Mouse (Mus musculus) v-Abl transformed pro-B cells (cell line): ENCODE measurements around the gene Mmp23.

Experiments
- in situ Hi-C, 2 experiments: fragments of 400-800 bp; cut with MboI; formaldehyde crosslinking; loops; one replicate each; pipeline ENCODE4 v1.15.1; 2025; ENCODE audit not compliant: unreplicated experiment in 2 of 2

Gene Mmp23

DNA sequence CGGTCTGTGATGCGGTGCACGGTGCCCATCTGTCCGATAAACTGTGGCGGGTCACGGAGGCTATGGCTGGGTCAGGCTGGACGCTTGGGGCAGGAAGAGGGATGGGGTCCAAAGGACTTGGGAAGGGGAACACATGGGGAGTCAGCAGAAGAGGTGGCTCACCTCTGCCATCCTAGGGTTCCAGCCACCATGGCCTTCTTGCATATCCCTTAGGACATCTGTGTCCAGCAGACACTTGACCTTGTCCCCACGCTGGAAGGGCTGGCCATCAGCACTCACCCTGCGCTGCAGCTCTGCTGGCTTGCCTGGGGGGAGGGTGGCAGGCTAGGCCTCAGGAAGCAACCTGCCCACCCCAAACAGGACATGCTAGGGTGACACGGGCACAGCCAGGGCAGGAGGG is 5.8 kb upstream of the Mmp23 start:
- in situ Hi-C loops, result loop anchor here in 1 of 2 experiments (5.0 kb wide), 1 partner anchor 38 kb away; no protein-coding TSS in a partner anchor

GRCm38 (mm10) chr4:155656214-155656751 is 3.1 kb upstream of the Mmp23 start:
- in situ Hi-C loops, result loop anchor here in 1 of 2 experiments (5.0 kb wide), 1 partner anchor 41 kb away; no protein-coding TSS in a partner anchor

DNA sequence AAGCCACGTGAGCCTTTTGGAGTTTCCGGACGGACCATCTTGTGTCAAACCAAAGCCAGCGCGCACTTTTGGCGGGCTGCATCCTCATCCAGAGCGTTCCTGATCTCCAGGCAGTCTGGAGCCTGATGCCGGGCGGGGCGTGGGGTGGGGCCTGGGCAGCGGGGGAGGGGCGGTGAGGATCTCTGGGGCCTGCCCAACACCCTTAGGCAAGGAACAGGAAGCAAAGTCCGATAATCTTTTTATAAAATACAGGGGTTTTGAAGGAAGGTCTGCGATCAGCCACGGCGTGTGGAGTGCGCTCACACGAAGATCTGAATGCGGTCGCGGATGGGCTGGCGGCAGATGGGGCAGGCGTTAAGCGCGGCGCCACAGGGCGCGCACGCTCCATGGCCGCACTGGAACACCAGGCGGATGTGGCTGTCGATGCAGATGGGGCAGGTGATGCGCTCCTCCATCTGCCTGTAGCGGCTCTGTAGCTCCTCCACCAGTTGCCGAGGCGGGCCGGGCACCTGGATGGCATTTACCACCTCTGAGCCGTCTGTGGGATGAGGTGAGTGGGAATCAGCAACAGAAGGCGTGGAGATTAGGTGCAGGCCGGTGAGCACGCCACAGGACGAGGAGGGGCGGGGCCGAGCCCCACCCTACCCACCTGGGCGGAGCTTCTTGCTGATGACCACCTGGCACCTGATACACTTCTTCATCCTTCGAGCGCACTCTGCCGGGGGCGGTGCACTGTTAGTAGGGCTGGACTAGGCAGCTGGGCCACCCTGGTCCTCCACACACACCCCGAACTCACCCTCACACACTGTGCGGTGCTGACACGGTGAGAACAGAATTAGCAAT is 1.5 kb upstream of the Mmp23 start:
- in situ Hi-C loops, result loop anchor here in 1 of 2 experiments (5.0 kb wide), 1 partner anchor 43 kb away; no protein-coding TSS in a partner anchor

GRCm38 (mm10) chr4:155654183-155654455 is 935 bp upstream of the Mmp23 start:
- in situ Hi-C loops, result no loop called here

- in situ Hi-C loops, result no loop called here
Observed at GRCm38 (mm10) chr4:155653451-155654182, 433 bp upstream of the Mmp23 start.

DNA sequence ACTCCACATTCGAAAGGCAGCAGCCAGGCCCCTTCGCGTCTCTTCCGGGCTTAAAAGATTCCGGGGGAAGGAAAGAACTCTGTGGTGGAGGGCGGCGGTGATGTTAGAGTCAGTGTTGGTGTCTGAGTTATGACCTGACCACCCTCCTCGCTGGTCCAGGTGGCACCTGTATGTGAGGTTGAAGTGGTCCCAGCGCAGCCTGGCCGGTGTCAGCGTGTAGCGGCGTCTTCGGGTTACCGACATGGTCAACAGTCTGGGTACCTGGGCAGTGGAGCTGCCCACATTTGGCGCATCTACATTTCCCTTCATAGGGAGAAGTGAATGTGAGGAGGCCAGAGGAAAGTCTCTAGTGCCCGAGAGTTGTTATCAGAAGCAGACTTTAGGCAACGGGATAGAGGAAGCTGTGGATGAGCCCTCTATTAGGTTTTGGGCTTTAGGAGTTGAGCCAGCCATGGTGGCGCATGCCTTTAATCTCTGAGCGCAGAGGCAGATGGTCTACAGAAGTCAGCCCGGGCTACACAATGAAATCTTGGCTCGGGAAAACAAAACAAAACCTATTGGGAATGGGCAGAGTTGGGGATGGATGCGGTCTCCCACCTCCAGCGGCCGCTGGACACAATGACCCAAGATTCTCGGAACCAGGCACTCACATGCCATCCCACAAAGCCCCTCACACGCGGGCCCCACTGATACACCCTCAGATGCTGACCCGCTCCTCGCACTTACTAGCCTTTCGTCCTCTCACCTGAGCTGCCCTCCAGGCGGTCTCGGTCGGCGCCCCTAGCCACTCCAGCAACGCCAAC is 700 bp downstream of the Mmp23 start:
- in situ Hi-C loops, result no loop called here

GRCm38 (mm10) chr4:155651553-155652269 is 1.5 kb downstream of the Mmp23 start:
- in situ Hi-C loops, result no loop called here

- in situ Hi-C loops, result loop anchor here (5.0 to 10.0 kb wide), 2 partner anchors 118 to 125 kb away; partner anchors contain the start of gene Vwa1 (in 1 of the 2)
Observed at GRCm38 (mm10) chr4:155649355-155649754, 3.8 kb downstream of the Mmp23 start.

DNA sequence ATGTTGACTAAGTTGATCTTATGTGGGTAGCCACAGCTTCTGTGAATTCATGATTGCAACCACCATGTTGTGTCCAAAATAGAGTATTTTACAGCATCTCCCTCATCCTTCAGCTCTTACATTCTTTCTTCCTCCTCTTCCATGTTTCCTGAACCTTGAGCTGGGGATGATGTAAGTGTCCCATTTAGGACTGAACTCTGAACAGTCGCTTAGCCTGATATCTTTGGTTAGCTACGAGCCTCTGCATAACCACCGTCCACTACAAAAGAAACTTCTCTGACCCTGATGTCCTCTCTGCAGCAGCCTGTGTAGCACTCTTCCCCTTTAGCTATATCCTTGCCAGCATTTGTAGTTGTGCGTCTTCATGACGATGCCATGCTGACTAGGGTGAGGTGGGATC is 7.5 kb downstream of the Mmp23 start:
- in situ Hi-C loops, result loop anchor here (5.0 to 10.0 kb wide), 2 partner anchors 122 to 129 kb away; partner anchors contain the start of gene Vwa1 (in 1 of the 2)

- in situ Hi-C loops, result loop anchor here (5.0 to 10.0 kb wide), 2 partner anchors 122 to 129 kb away; partner anchors contain the start of gene Vwa1 (in 1 of the 2)
Observed at GRCm38 (mm10) chr4:155645308-155645707, 7.9 kb downstream of the Mmp23 start, which contains the start of gene Gm10563. TSS of gene Gm10563 (minus strand) at chr4:155645408.

- in situ Hi-C loops, result loop anchor here in 1 of 2 experiments (10.0 kb wide), 1 partner anchor 131 kb away; the partner anchor contains the start of gene Vwa1
Observed at GRCm38 (mm10) chr4:155643531-155643930, 9.7 kb downstream of the Mmp23 start.

GRCm38 (mm10) chr4:155635766-155636499 is 17.3 kb downstream of the Mmp23 start:
- in situ Hi-C loops, result no loop called here

DNA sequence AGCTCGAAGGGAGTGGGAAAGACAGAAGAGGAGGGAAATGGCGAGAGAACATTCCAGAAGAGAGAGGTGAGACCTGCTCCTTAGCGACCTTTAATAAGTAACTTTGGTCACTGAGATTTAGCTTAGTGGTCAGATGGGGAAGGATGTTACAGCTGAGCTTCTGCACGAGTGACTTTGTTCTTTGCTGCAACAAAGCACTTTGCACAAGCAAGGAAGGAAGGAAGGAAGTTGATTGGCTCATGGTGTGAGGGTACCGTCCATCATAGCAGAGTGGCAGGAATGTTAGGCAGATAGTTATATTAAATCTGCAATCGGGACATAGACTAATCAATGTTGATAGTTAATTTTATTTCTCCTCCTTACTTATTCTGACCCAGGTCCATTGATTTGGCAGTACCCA is 22.9 kb downstream of the Mmp23 start:
- in situ Hi-C loops, result no loop called here

- in situ Hi-C loops, result no loop called here
Observed at GRCm38 (mm10) chr4:155624338-155625291, 28.6 kb downstream of the Mmp23 start, which contains the start of gene Cdk11b. TSS of gene Cdk11b (plus strand) at chr4:155624854.

- in situ Hi-C loops, result no loop called here
Observed at GRCm38 (mm10) chr4:155618321-155618720, 34.9 kb downstream of the Mmp23 start.

DNA sequence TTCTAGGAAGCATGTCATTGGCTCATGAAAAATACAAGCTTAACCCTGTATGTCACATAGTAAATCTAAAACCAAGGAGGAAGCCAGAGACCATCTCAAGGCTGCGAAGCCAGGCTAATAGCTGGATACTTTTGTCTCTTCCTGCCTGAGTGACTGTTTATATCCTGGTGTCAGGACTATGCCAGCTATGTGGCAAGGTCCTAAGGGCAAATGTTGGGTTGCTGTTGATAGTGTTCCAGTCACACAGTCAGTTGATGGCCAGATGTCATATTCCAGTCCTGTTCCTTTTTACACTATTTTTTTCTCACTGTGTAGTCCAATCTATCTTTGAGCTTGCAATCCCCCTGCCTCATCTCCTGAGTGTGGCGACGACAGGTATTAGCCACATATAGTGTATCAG is 39.9 kb downstream of the Mmp23 start:
- in situ Hi-C loops, result no loop called here

DNA sequence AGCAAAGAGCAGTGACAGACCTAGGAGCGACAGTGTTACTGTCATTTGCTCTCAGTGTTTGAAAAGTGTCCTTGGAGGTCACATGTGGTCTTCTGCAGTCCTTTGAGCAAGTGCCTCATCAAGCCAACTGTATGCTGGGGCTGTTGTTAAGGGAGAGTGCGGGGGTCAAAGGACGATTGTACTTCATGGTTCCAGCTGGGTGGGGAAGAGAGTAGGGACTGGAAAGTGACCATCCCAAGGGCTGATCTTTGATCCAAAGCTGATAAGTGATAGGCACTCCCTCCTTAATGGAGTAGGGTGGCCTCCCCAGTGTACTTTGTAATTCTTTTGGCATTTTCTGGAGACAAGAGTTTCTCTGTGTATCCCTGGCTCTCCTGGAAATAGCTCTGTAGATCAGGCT is 41.3 kb downstream of the Mmp23 start:
- in situ Hi-C loops, result no loop called here

DNA sequence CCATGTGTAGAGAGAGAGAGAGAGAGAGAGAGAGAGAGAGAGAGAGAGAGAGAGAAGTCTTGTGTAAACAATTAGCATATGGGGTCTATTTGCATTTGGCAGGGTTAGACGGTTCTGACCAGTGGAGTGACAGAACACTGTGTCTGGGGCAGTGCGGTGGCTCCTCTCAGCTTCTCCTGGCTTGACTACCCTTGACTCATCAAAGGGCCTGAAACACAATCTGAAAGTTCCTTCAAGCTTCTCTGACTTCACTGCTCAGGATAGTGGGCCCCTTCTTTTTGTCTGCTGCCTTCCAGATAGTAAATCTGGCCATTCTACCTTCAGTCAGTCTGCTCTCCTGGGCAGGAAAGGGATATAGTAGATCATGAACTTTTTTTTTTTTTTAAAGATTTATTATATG is 46.4 kb downstream of the Mmp23 start:
- in situ Hi-C loops, result no loop called here
